Mouse (Mus musculus): ENCODE results near the gene Iqgap1.

Iqgap1 gene

GRCm38 (mm10) chr7:80803173-80803872 lies 22.5 kb downstream of the Iqgap1 start:
- peak; percentile 86 to 89 for DNase-seq (ENCODE audit: low spot score in 2 of 2)

DNA sequence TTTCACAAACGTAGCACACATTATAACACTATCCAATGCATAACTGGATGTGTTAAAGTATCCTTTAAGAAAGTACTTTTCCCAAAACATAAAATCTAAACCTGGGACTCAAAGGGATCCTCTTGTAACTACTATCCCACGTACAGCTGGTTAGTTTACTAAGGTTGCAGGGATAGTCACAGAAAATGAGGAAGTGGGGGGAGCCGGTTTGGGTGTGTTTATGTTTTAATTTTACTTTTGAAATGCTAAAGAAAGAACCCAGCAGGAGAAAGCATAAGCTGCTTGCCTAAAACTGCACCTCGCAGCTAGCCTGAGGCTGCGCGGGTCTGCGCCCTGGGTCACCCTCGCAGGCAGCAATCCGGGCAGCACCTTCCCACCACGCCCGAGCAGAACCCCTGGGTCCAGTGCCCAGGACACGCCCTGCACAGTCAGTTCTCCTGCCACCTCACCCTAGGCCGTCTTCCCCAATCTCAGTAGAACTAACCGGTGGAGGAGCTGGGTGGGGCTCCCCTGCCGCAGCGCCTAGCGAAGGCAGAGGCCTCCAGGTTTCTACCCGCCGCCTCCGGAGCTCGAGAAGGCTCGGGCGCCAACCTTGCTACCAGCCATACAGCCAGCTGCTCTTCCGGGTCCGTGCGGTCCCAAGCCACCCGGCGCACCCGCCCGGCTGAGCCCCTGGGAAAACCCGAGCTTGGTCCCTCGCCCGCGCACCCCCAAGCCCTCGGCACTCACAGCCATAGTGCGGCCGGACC lies 23.2 kb downstream of the Iqgap1 start:
- DNase-seq (ENCODE audit: low spot score in 2 of 2), result no peak

- no peak for DNase-seq (ENCODE audit: low spot score in 2 of 2)
Measured at GRCm38 (mm10) chr7:80799307-80799706, 26.5 kb downstream of the Iqgap1 start.

DNA sequence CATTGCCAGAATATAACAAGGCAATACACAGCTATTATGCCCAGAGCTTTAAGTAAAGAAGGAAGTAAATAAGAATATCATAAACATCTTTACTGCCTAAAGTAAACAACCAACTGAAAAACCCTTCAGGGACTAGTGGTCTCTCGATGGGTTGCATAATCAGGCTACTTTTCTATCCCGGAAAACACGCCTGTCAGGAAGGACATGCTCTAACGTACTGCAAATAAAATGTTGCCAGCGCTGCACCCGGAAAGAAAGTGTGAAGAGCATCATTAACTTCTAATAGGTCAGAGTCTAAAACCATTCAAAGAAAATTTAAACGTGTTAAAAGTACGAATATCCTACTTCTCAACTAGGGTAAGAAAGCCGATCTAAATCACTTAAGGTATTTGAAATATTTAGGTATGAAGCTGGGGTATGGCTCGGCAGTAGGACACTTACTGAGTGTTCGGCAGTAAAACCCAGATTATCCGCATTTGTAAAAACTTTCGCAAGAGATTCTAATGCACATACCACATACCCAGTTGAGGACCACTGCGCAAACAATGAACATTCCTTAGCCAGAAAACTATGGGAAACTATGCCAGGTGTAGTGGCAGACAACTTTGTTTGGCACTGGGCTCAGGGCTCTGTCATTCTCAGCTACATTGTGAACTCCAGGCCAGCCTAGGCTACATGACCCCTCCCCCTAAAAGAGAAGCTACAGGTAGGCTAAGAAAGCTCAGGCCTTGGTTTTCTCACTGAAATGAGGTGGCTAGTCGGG lies 28.8 kb downstream of the Iqgap1 start:
- no peak for DNase-seq (ENCODE audit: low spot score in 2 of 2)

GRCm38 (mm10) chr7:80796258-80796657 lies 29.5 kb downstream of the Iqgap1 start:
- no peak for DNase-seq (ENCODE audit: low spot score in 2 of 2)

GRCm38 (mm10) chr7:80789534-80789933 lies 36.2 kb downstream of the Iqgap1 start:
- DNase-seq (ENCODE audit: low spot score in 2 of 2), result no peak

- no peak for DNase-seq (ENCODE audit: low spot score in 2 of 2)
Measured at GRCm38 (mm10) chr7:80789061-80789460, 36.7 kb downstream of the Iqgap1 start.

DNA sequence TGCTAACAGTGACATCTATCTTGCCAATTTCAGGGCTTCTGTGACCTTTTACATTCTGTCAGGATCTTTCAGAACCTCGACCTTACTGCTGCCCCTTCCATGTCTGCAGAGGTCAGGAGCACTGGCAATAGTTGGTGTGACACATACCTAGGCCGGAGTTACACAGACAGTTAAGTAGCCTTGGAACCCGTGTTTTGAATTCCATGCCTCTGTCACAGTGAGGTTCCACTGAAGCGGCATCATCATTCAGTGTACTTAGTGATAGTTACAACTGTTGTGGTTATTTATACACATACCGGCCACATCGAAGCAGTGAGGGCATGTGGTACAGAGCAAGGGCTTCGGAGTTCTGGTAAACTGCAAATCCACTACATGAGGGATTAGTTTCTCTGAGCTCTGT lies 37.8 kb downstream of the Iqgap1 start:
- DNase-seq (ENCODE audit: low spot score in 2 of 2), result no peak

DNA sequence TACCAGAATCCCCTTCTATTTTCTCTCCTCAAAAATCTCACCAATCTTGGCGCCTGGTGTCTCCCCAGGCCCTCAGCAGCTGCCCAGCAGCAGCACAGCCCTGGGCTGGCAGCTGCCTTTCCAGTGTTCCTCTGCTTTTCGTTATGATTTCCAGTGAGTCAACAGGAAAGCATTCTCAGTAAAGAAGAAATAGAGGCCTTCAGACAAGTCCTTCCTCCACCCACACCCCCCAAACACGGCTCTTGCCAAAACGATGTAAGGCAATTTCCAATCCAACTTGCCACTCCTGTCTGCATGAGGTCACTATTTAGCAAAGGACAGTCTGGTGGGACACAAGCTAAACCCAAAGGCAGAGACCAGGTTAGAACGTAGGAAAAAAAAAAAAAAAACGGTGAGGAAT lies 39.0 kb downstream of the Iqgap1 start:
- no peak for DNase-seq (ENCODE audit: low spot score in 2 of 2)

DNA sequence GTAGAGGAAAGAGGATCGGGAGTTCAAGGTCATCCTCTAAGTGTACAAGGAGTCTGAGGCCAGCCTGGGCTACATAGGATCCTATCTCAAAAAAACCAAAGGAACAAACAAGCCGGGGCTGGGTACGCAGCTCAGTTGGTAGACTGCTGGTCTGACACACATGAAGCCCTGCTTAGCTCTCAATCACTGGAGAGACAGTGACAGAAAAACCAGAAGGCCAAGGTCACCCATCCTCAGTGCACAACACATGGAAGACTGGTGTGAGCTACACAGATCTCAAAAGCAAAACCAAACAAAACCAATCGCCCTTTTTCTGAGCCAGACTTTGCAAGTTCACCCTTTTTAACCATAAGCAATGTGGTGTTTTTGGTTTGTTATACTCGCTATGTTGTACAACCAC lies 41.9 kb downstream of the Iqgap1 start:
- DNase-seq (ENCODE audit: low spot score in 2 of 2), result no peak

GRCm38 (mm10) chr7:80782155-80783109 lies 43.3 kb downstream of the Iqgap1 start:
- DNase-seq (ENCODE audit: low spot score in 2 of 2), result no peak

GRCm38 (mm10) chr7:80781444-80782120 lies 44.2 kb downstream of the Iqgap1 start:
- no peak for DNase-seq (ENCODE audit: low spot score in 2 of 2)

GRCm38 (mm10) chr7:80778958-80779669 lies 46.7 kb downstream of the Iqgap1 start:
- DNase-seq (ENCODE audit: low spot score in 2 of 2), result no peak

GRCm38 (mm10) chr7:80778376-80778775 lies 47.4 kb downstream of the Iqgap1 start:
- no peak for DNase-seq (ENCODE audit: low spot score in 2 of 2)

- DNase-seq (ENCODE audit: low spot score in 2 of 2), result no peak
Measured at GRCm38 (mm10) chr7:80777151-80777550, 48.6 kb downstream of the Iqgap1 start.

- DNase-seq (ENCODE audit: low spot score in 2 of 2), result peak in 1 of 2 experiments; percentile 65
Measured at GRCm38 (mm10) chr7:80776090-80776489, 49.7 kb downstream of the Iqgap1 start.

- DNase-seq (ENCODE audit: low spot score in 2 of 2), result no peak
Measured at GRCm38 (mm10) chr7:80775448-80775904, 50.3 kb downstream of the Iqgap1 start.

DNA sequence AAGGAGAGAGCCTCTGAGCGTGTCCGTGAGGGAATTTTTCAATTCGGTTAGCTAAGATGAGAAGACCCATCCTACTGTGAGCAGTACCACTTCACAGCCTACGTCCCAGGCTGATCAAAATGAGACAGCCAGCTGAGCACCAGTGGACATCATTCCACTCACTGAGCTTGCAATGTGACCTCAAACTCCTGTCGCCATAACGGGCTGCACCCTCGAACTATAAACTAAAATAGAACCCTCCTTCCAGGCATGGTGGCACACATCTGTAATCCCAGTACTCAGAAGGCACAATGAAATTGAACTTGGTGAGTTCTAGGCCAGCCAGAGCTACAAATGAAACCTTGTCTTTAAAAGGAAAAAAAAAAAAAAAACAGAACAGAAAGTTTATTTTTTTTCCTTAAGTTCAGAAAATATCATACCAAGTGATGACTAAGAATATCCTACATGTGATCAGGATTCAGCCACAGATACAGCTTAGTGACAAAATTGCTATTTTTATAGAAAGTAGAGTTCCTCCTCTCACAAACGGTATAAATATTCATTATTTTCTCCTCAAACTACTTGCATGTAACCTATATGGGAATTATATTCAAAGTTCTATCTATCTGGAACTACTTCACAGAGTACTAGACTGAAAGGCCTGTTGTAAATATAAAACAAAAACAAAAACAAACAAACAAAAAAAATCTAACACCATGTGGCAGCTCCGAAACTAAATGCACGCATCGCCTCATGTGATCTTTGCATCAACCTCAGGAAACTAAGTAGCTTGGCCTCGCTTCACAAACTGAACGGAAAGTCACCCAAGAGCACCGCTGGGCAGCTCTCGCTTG lies 50.9 kb downstream of the Iqgap1 start:
- DNase-seq (ENCODE audit: low spot score in 2 of 2), result no peak
